ENCODE assay signal across 19 mouse cellular contexts in genomic region chr15:69235271-69235670, GRCm38 (mm10).
A peak's percentile ranks its signal among the peaks of the same experiment; 100 is the strongest.
DNase-seq lines count a peak whose midpoint lies in the region; TF ChIP-seq lines count a peak whose summit lies in the region.
"Had no signal": no experiment of that assay in that cellular context is flagged by ENCODE, and none has a peak within 500 bp of the region (broad histone marks: within the 10 kb centered on the region; RNA-seq: fewer than 3 reads in every experiment).

No protein-coding gene starts in this region.

- 0 out of 2 replicates have a peak, but pooled peaks cover 1% of the 10 kb centered on the region for H3K9me3 ChIP-seq in MEL (replicated peaks; ENCODE audit: insufficient read depth, low read length)
- H3K9me3 ChIP-seq: embryonic facial prominence, embryonic 15.5 days; hindbrain, embryonic 12.5 days; hindbrain, embryonic 15.5 days had no signal

- H3K4me1 ChIP-seq in MEL (ENCODE audit: control insufficient read depth in 1 of 2, insufficient read depth in 2 of 2, low read length in 2 of 2): no peaks in the 10 kb centered on the region
- H3K4me1 ChIP-seq: embryonic facial prominence, embryonic 15.5 days; hindbrain, embryonic 12.5 days; hindbrain, embryonic 15.5 days had no signal

- intact Hi-C loops in gastrocnemius, postnatal 36 days (cut with DNase I): no loop called here

- no peak for TF ChIP-seq POLR2A in MEL (IDR thresholded peaks at IDR 0.05; ENCODE audit: control insufficient read depth in 1 of 2, insufficient read depth in 1 of 2, low read depth in 1 of 2, low read length in 2 of 2, poor library complexity in 1 of 2)

- H3K36me3 ChIP-seq in MEL (ENCODE audit: control insufficient read depth in 1 of 2, insufficient read depth in 2 of 2, low read length in 2 of 2): no peaks in the 10 kb centered on the region
- H3K36me3 ChIP-seq: embryonic facial prominence, embryonic 15.5 days; hindbrain, embryonic 12.5 days; hindbrain, embryonic 15.5 days had no signal

- H3K27me3 ChIP-seq in MEL (ENCODE audit: control insufficient read depth in 1 of 2, insufficient read depth in 2 of 2, low read length in 2 of 2): no peaks in the 10 kb centered on the region
- H3K27me3 ChIP-seq: embryonic facial prominence, embryonic 15.5 days; hindbrain, embryonic 12.5 days; hindbrain, embryonic 15.5 days had no signal

- no peak for TF ChIP-seq EP300 in MEL (IDR thresholded peaks at IDR 0.05; ENCODE audit: low read depth in 1 of 2, low read length in 2 of 2)

- no peaks in the 10 kb centered on the region for H3K79me2 ChIP-seq in MEL (ENCODE audit: control insufficient read depth, insufficient read depth, low read length, poor library complexity)

- peak; percentile 22 for DNase-seq in layer of hippocampus, adult 9-11 months
- no peak for DNase-seq in layer of hippocampus, postnatal 36 days
- peak; percentile 44 for DNase-seq in right cerebral cortex, adult 18-20 months
- DNase-seq in right cerebral cortex, postnatal 4 days: no peak
- DNase-seq in MEL (ENCODE audit: low read depth, low spot score): peak; percentile 3
- peak; percentile 67 for DNase-seq in brain, adult 2 months (ENCODE audit: low read depth, low spot score)
- DNase-seq in gastrocnemius, postnatal 36 days: no peak
- DNase-seq in ovary, postnatal 14 days (ENCODE audit: low spot score): no peak
- DNase-seq: adrenal gland, postnatal 10 days; adrenal gland, postnatal 36 days; cerebellum, adult 11-12 months; cerebellum, adult 8-10 months; cerebellum, postnatal 36 days; embryo, embryonic 11 days; gastrocnemius, postnatal 10 days; heart, adult 11 months had no signal

- no peak for TF ChIP-seq CTCF in MEL (IDR thresholded peaks at IDR 0.05 in 2 of 3, conservative IDR thresholded peaks at IDR 0.05 in 1 of 3; ENCODE audit: control insufficient read depth in 1 of 3, insufficient read depth in 1 of 3, low read depth in 2 of 3, low read length in 3 of 3, poor library complexity in 1 of 3, severe bottlenecking in 1 of 3)

- H3K27ac ChIP-seq in MEL (ENCODE audit: control insufficient read depth, low read depth, low read length): no peak overlapping the region
- H3K27ac ChIP-seq: embryonic facial prominence, embryonic 15.5 days; hindbrain, embryonic 12.5 days; hindbrain, embryonic 15.5 days had no signal

- H3K4me3 ChIP-seq in MEL (ENCODE audit: control insufficient read depth in 1 of 2, insufficient read depth in 1 of 2, low read depth in 2 of 2, low read length in 2 of 2): no peak overlapping the region
- H3K4me3 ChIP-seq: embryonic facial prominence, embryonic 15.5 days; hindbrain, embryonic 12.5 days; hindbrain, embryonic 15.5 days had no signal

- no peak for TF ChIP-seq RAD21 in MEL (IDR thresholded peaks at IDR 0.05; ENCODE audit: low read depth, low read length)

- no peak overlapping the region for H3K9ac ChIP-seq in MEL (ENCODE audit: control insufficient read depth, low read depth, low read length, poor library complexity, severe bottlenecking)
- H3K9ac ChIP-seq: embryonic facial prominence, embryonic 15.5 days; hindbrain, embryonic 12.5 days; hindbrain, embryonic 15.5 days had no signal

TF ChIP-seq in MEL, 35 proteins besides CTCF, POLR2A, EP300 and RAD21:
- TF ChIP-seq NELFE (IDR thresholded peaks at IDR 0.05; ENCODE audit: low read depth, low read length) (no peak), MAZ (IDR thresholded peaks at IDR 0.05; ENCODE audit: low read depth, low read length) (no peak), CHD1 (IDR thresholded peaks at IDR 0.05; ENCODE audit: low read depth, low read length) (no peak), E2F4 (IDR thresholded peaks at IDR 0.05; ENCODE audit: borderline replicate concordance, low read depth, low read length) (no peak), NRF1 (IDR thresholded peaks at IDR 0.05; ENCODE audit: insufficient read depth, low read depth, low read length, poor library complexity, severe bottlenecking) (no peak), SIN3A (IDR thresholded peaks at IDR 0.05; ENCODE audit: low read length) (no peak), GATA1 (IDR thresholded peaks at IDR 0.05; ENCODE audit: low read depth, low read length) (no peak), ELF1 (IDR thresholded peaks at IDR 0.05; ENCODE audit: low read depth, low read length) (no peak)

Comparison
In these comparisons a context has a peak if more than half of its experiments do, and no peak if none do; other contexts are left out.
1. DNase-seq: peak in layer of hippocampus, adult 9-11 months (single experiment), right cerebral cortex, adult 18-20 months (single experiment), MEL (single experiment) and brain, adult 2 months (single experiment); none in layer of hippocampus, postnatal 36 days (0 of 2), right cerebral cortex, postnatal 4 days (single experiment), gastrocnemius, postnatal 36 days (0 of 2) and ovary, postnatal 14 days (single experiment).